Mouse (Mus musculus) testis, adult 2 months (tissue): ENCODE data around the gene Gm10181.

Experiments used
- CTCF ChIP-seq: fragments of 200-500 bp; IDR thresholded peaks from 2 replicates; pipeline ENCODE4 v1.5.1; 2012; ENCODE audit warnings: low read depth, mild to moderate bottlenecking, inconsistent platforms, low read length, moderate library complexity; ENCODE audit not compliant: control insufficient read depth, insufficient read depth, insufficient replicate concordance
- POLR2A ChIP-seq: fragments of 200-500 bp; IDR thresholded peaks from 2 replicates; pipeline ENCODE4 v1.6.1; 2012; ENCODE audit warnings: low read depth, mild to moderate bottlenecking, inconsistent platforms, low read length, moderate library complexity; ENCODE audit not compliant: control insufficient read depth

GRCm38 (mm10) chr9:25132253-25132652 is 43.0 kb downstream of the Gm10181 start:
- TF ChIP-seq CTCF (no peak), POLR2A (no peak)
